Mouse (Mus musculus): ENCODE results near the gene Tiam1.

DNA sequence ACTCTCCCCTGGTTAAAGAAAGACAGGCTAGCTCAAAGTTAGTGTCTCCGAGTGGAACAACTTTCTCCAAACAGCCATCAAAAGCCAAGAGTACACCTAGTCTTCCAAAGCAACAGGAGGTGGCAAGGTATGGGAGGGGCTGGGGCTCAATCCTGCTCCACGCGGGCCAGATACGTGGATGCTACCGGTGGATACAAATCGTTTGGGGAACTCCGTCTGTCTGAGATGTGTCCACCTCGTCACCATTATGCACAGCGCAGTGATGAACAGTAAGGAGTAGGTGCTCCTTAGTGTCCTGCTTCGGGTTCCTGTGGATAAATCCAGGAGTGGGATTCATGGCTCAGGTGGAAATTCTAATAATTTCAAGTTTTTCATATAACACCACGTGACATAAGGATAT, 377.6 kb downstream of the Tiam1 start:
- no peak for TF ChIP-seq EP300 (IDR thresholded peaks at IDR 0.05)
- TF ChIP-seq CTCF (IDR thresholded peaks at IDR 0.05), result no peak
